Mouse (Mus musculus) midbrain, embryonic 15.5 days (tissue): Measurements from ENCODE around the gene Gm17078. TPM values are rescaled to one million over a fixed set of nuclear protein-coding genes. Genes with fewer than 3 reads are reported as not detected.
"Not testable (repeated sequence)": the region's sequence is repeated elsewhere in the genome, so short reads cannot be mapped to it uniquely, and the experiment has no call there.

Experiments used
- ATAC-seq: fragments of 200-750 bp; cut with Nextera tagmentation; replicated peaks from 2 replicates; pipeline ENCODE4 v1.8.0; 2017; ENCODE audit warnings: moderate TSS enrichment
- H3K27ac ChIP-seq: fragments of 300-500 bp; sonication (generic); 2 replicates; pipeline ENCODE4 v1.5.1; 2015; ENCODE audit warnings: mild to moderate bottlenecking, inconsistent platforms
- H3K27me3 ChIP-seq: fragments of 300-500 bp; sonication (generic); replicated peaks from 2 replicates; pipeline ENCODE4 v1.6.1; 2015; ENCODE audit warnings: inconsistent platforms
- H3K36me3 ChIP-seq: fragments of 300-500 bp; sonication (generic); replicated peaks from 2 replicates; pipeline ENCODE4 v1.6.1; 2015; ENCODE audit warnings: inconsistent platforms
- H3K4me1 ChIP-seq: fragments of 300-500 bp; sonication (generic); 2 replicates; pipeline ENCODE4 v1.6.1; 2015; ENCODE audit warnings: inconsistent platforms
- H3K4me2 ChIP-seq: fragments of 300-500 bp; sonication (generic); 2 replicates; pipeline ENCODE4 v1.6.1; 2015; ENCODE audit warnings: inconsistent platforms, mild to moderate bottlenecking, moderate library complexity
- H3K4me3 ChIP-seq: fragments of 300-500 bp; sonication (generic); 2 replicates; pipeline ENCODE4 v1.5.1; 2015; ENCODE audit warnings: mild to moderate bottlenecking, inconsistent platforms
- H3K9ac ChIP-seq: fragments of 300-500 bp; sonication (generic); 2 replicates; pipeline ENCODE4 v1.6.1; 2015; ENCODE audit warnings: mild to moderate bottlenecking, inconsistent platforms
- H3K9me3 ChIP-seq: fragments of 300-500 bp; sonication (generic); 2 replicates; pipeline ENCODE4 v1.6.1; 2016; ENCODE audit warnings: inconsistent platforms
- WGBS: fragments of 180-500 bp; shearing (Covaris S2); methylation state at CpG from one replicate; pipeline ENCODE4 v1.1.7; 2015; ENCODE audit warnings: mixed read lengths; 5-methylcytosine and 5-hydroxymethylcytosine counted together
- polyA plus RNA-seq: library from polyadenylated mRNA; unstranded; fragments of >200 nt; fragmentation: Nextera tagmentation; extraction: Ambion mirVana; gene quantifications from 2 replicates; pipeline ENCODE4 v1.2.1, GENCODE M21; 2015

Gene Gm17078
- polyA plus RNA-seq = not detected in 2 replicates

DNA sequence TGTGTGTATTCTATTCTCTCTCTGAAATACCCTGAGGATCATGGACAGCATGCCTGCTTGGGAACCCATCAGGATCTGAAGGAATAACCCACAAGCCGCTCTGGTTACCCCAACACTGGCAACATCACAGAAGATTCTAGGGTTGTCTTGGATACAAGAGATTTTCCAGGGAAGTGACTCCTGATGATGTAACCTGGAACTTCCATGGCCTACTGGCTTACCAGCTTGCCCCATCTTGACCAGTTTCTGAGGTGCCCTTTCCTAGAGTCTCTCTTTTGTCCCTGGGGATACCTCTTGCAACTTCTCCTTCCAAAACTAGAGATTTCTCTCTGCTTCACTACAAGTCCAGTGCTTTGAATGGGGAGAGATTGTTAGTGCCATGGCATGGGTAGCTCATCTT is at the start of gene Gm17078:
Gene Gm17078 (minus strand): TSS at position 101 of the 400 bp plus-strand sequence.
- Histone ChIP-seq H3K27me3 (no peaks in the 10 kb centered on the region), H3K27ac (no peak within 1 kb of the TSS), H3K4me3 (no peak within 1 kb of the TSS), H3K4me2 (no peak within 1 kb of the TSS), H3K9ac (no peak within 1 kb of the TSS), H3K36me3 (no peaks in the 10 kb centered on the region), H3K4me1 (no peaks in the 10 kb centered on the region), H3K9me3 (no peaks in the 10 kb centered on the region)
- 78% methylated on average over 1 of the region's 1 CpGs for WGBS
- ATAC-seq = no peak

DNA sequence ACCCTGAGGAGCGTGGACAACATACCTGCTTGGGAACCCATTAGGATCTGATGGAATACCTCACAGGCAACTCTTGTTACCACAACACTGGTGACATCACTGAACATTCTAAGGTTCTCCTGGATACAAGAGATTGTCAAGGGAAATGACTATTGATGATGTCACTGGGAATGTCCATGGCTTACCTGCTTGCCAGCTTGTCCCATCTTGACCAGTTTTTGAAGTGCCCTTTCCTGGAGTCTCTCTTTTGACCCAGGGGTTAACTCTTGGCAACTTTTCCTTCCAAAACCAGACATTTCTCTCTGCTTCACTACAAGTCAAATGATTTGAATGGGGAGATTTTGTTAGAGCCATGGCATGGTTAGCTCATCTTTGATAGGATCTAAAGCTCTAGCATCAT is 24.5 kb upstream of the Gm17078 start, which contains the start of gene Gm4181:
Gene Gm4181 (minus strand): TSS at position 101 of the 400 bp plus-strand sequence.
- not testable (repeated sequence) for H3K4me3 ChIP-seq, H3K9ac ChIP-seq, H3K27ac ChIP-seq, H3K4me1 ChIP-seq, H3K27me3 ChIP-seq, ATAC-seq, H3K4me2 ChIP-seq, H3K9me3 ChIP-seq, H3K36me3 ChIP-seq
- WGBS = 85% methylated on average over 1 of the region's 1 CpGs

DNA sequence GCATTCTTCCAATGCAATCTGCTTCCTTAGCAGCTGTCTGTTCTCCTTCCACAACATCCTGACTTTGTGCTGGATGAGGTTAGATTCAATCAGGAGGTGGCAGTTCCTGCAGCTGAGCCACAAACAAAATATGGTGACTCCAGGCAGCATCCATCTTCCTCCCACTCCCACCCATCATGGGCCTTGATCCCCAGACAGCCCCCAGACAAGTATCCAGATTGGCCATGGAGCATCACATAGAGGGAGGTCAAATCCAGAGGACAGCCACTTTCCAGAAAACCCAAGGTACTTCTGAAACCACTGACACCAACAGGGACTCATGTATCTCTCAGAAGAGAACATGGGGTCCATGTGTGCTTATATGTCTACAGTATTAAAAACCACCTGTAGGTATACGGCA is 21.3 kb upstream of the Gm17078 start:
- not testable (repeated sequence) for H3K27ac ChIP-seq, H3K4me3 ChIP-seq, ATAC-seq, H3K9me3 ChIP-seq, H3K27me3 ChIP-seq, H3K4me2 ChIP-seq, H3K4me1 ChIP-seq, H3K9ac ChIP-seq, H3K36me3 ChIP-seq
- WGBS = 94% methylated on average over 1 of the region's 1 CpGs

DNA sequence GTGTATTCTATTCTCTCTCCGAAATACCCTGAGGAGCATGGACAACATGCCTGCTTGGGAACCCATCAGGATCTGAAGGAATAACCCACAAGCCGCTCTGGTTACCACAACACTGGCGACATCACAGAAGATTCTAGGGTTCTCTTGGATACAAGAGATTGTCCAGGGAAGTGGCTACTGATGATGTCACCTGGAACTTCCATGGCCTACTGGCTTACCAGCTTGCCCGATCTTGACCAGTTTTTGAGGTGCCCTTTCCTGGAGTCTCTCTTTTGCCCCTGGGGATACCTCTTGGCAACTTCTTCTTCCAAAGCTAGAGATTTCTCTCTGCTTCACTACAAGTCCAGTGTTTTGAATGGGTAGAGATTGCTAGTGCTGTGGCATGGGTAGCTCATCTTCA is 19.1 kb downstream of the Gm17078 start, which contains the start of gene Gm17174:
Gene Gm17174 (minus strand): TSS at position 101 of the 400 bp plus-strand sequence.
- H3K4me2 ChIP-seq, H3K4me1 ChIP-seq, ATAC-seq, H3K9ac ChIP-seq, H3K27me3 ChIP-seq, H3K27ac ChIP-seq, H3K9me3 ChIP-seq, H3K36me3 ChIP-seq, H3K4me3 ChIP-seq: not testable (repeated sequence)
- WGBS = 93% methylated on average over 4 of the region's 4 CpGs

DNA sequence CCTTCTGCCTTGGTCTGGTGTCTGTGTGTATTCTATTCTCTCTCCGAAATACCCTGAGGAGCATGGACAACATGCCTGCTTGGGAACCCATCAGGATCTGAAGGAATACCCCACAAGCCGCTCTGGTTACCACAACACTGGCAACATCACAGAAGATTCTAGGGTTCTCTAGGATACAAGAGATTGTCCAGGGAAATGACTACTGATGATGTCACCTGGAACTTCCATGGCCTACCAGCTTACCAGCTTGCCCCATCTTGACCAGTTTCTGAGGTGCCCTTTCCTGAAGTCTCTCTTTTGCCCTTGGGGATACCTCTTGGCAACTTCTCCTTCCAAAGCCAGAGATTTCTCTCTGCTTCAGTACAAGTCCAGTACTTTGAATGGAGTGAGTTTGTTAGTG is 37.1 kb downstream of the Gm17078 start, which contains the start of gene Gm17175:
Gene Gm17175 (minus strand): TSS at position 101 of the 400 bp plus-strand sequence.
- not testable (repeated sequence) for H3K36me3 ChIP-seq, ATAC-seq, H3K27me3 ChIP-seq, H3K27ac ChIP-seq, H3K9me3 ChIP-seq, H3K9ac ChIP-seq, H3K4me2 ChIP-seq, H3K4me1 ChIP-seq, H3K4me3 ChIP-seq
- WGBS = 91% methylated on average over 2 of the region's 2 CpGs

Other genes with a start within 250 kb of the Gm17078 start
- gene Gm7247, start 249.6 kb downstream of the Gm17078 start, polyA plus RNA-seq = not detected in 2 replicates
- not detected in 2 replicates for gene Vmn2r88, start 200.5 kb downstream of the Gm17078 start, polyA plus RNA-seq
- not detected in 2 replicates for gene Vmn2r89, start 159.5 kb downstream of the Gm17078 start, polyA plus RNA-seq
- not detected in 2 replicates for gene Gm5622, start 58.5 kb downstream of the Gm17078 start, polyA plus RNA-seq
- not detected in 2 replicates for gene Gm17175, start 37.2 kb downstream of the Gm17078 start, polyA plus RNA-seq
- not detected in 2 replicates for gene Gm17174, start 19.2 kb downstream of the Gm17078 start, polyA plus RNA-seq
- gene Gm4181, start 24.4 kb upstream of the Gm17078 start, polyA plus RNA-seq = not detected in 2 replicates
- gene Gm17079, start 84.2 kb upstream of the Gm17078 start, polyA plus RNA-seq = not detected in 2 replicates
- gene Gm5800, start 105.9 kb upstream of the Gm17078 start, polyA plus RNA-seq = not detected in 2 replicates
- not detected in 2 replicates for gene Ang4, start 162.3 kb upstream of the Gm17078 start, polyA plus RNA-seq
- not detected in 2 replicates for gene AY358078, start 188.7 kb upstream of the Gm17078 start, polyA plus RNA-seq
- gene Ear6, start 242.4 kb upstream of the Gm17078 start, polyA plus RNA-seq = not detected in 2 replicates